Mouse (Mus musculus) hematopoietic multipotent progenitor cell, adult 10-12 weeks (in vitro differentiated cells): ENCODE measurements around the gene 1700024P04Rik. TPM values are rescaled to one million over a fixed set of nuclear protein-coding genes. Genes with fewer than 3 reads are reported as not detected.

Experiments used
- polyA plus RNA-seq: library from polyadenylated mRNA; stranded (reverse); fragments of >175 nt; gene quantifications from 2 replicates; pipeline ENCODE4 v1.2.3, GENCODE M21; 2012; ENCODE audit warnings: low replicate concordance

1700024P04Rik gene
- not detected in 2 replicates for polyA plus RNA-seq

DNA sequence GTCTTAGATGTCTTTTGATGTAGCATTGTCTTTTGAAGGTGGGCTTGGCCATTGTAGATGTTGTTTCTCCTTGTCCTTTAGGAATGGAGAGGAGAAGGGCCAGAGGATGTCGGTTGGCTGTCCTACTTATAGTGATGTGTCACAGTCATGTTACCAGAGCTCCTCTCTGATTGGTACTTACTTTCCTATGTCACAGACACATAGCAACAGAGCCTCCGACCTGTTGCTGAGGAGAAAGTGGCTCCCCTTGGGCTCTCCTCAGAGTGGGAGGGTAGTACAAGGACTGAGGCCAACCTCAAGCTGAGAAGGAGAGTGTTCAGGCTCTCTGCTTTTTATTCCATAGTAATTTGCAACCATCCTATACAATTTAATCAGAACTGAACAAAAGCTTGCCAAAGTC, at the start of gene 1700024P04Rik:
TSS of gene 1700024P04Rik (minus strand) at position 101 of the 400 bp plus-strand sequence.

Other genes with a start within 250 kb of the 1700024P04Rik start
- gene Fcho2, start 169.1 kb downstream of the 1700024P04Rik start, polyA plus RNA-seq = 1.9 and 3.6 TPM in 2 replicates
- 10.2 and 11.0 TPM in 2 replicates for gene Tnpo1, start 58.2 kb downstream of the 1700024P04Rik start, polyA plus RNA-seq
- 9.8 and 11.2 TPM in 2 replicates for gene Zfp366, start 200.3 kb upstream of the 1700024P04Rik start, polyA plus RNA-seq